Mouse (Mus musculus) cortical plate, adult 2 months (tissue): ENCODE data around the gene Yae1d1.
A peak's percentile ranks its signal among the peaks of the same experiment; 100 is the strongest.

ENCODE experiments used
- CTCF ChIP-seq: fragments of 200-500 bp; IDR thresholded peaks from 2 replicates; pipeline ENCODE4 v1.5.1; 2011; ENCODE audit warnings: mild to moderate bottlenecking, control low read depth, low read length; ENCODE audit not compliant: insufficient read depth; ENCODE audit errors: extremely low read depth
- POLR2A ChIP-seq: fragments of 200-500 bp; IDR thresholded peaks from 2 replicates; pipeline ENCODE4 v1.6.1; 2011; ENCODE audit warnings: mild to moderate bottlenecking, low read length, control low read depth; ENCODE audit not compliant: insufficient read depth; ENCODE audit errors: extremely low read depth

DNA sequence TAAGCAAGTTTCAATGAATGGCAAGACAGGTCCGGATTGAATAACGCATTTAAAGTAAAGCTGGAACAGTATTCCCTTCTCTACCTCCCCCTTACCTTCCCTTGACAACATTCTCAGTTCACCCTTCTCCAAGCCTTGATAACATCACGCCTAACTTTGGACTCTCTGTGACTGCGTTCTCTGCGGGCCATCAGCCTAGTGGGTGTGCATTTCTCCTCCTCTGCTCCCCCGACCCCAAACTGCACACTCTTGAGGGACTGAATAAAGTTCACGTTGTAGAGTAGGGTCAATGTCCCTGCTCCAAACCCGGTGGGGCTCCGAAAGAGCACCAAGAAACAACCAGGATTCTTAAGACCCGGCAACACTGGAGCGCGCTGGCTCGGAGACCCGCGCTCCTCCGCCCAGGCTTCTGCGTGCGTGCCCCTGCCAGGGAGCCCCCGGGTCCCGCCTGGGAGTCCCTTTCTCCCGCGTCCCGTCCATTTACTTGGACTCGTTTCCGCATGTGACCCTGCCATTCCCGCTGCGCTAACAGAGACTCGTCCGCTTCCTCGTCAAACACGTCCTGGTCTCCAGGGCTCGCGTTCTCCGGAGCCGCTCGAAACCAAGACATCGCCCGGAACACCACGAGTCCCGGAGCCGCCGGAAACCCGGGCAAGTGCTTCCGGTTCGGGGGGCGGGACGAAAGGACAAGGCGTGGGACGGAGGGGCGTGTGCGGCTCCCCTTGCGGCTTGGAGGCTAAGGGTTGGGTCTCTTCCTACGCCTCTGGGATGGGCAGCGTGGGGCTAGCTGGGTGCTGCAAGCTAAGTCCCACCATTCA, at the start of gene Yae1d1:
- 0 out of 2 replicates have a peak, but pooled peaks have one; percentile 9 for TF ChIP-seq CTCF
- TF ChIP-seq POLR2A: peak; percentile 33; the same call in 1 of the 2 replicates
